Mouse (Mus musculus): Measurements from ENCODE around the gene Cog5. TPM values are rescaled to one million over a fixed set of nuclear protein-coding genes. Genes with fewer than 3 reads are reported as not detected.
A peak's percentile ranks its signal among the peaks of the same experiment; 100 is the strongest.

Cog5 gene
- total RNA-seq, 2 experiments from 2014 or later = 33.4 to 33.9 TPM

- DNase-seq (ENCODE audit: low spot score) = no peak
Measured at GRCm38 (mm10) chr12:31890685-31891084, 236.0 kb downstream of the Cog5 start.

GRCm38 (mm10) chr12:31892079-31892478, 237.4 kb downstream of the Cog5 start:
- no peak for DNase-seq (ENCODE audit: low spot score)

- no peak for DNase-seq (ENCODE audit: low spot score)
Measured at GRCm38 (mm10) chr12:31892771-31893170, 238.1 kb downstream of the Cog5 start.

GRCm38 (mm10) chr12:31895095-31895734, 240.5 kb downstream of the Cog5 start:
- no peak for DNase-seq (ENCODE audit: low spot score)

GRCm38 (mm10) chr12:31895888-31896287, 241.2 kb downstream of the Cog5 start:
- no peak for DNase-seq (ENCODE audit: low spot score)

- DNase-seq (ENCODE audit: low spot score) = no peak
Measured at GRCm38 (mm10) chr12:31896295-31896694, 241.6 kb downstream of the Cog5 start.

- no peak for DNase-seq (ENCODE audit: low spot score)
Measured at GRCm38 (mm10) chr12:31896986-31897385, 242.3 kb downstream of the Cog5 start.

GRCm38 (mm10) chr12:31897456-31897855, 242.8 kb downstream of the Cog5 start:
- DNase-seq (ENCODE audit: low spot score) = no peak

- no peak for DNase-seq (ENCODE audit: low spot score)
Measured at GRCm38 (mm10) chr12:31900391-31900914, 245.8 kb downstream of the Cog5 start.

GRCm38 (mm10) chr12:31905696-31906551, 251.3 kb downstream of the Cog5 start:
- DNase-seq (ENCODE audit: low spot score) = no peak

GRCm38 (mm10) chr12:31907436-31907835, 252.8 kb downstream of the Cog5 start:
- DNase-seq (ENCODE audit: low spot score) = no peak

GRCm38 (mm10) chr12:31912966-31913551, 258.4 kb downstream of the Cog5 start:
- no peak for DNase-seq (ENCODE audit: low spot score)

GRCm38 (mm10) chr12:31913614-31914013, 258.9 kb downstream of the Cog5 start:
- peak; percentile 65 for DNase-seq (ENCODE audit: low spot score)

GRCm38 (mm10) chr12:31916691-31917090, 262.0 kb downstream of the Cog5 start:
- peak; percentile 31 for DNase-seq (ENCODE audit: low spot score)

GRCm38 (mm10) chr12:31917245-31917644, 262.6 kb downstream of the Cog5 start:
- peak; percentile 79 for DNase-seq (ENCODE audit: low spot score)

- no peak for DNase-seq (ENCODE audit: low spot score)
Measured at GRCm38 (mm10) chr12:31920464-31921405, 266.1 kb downstream of the Cog5 start.

GRCm38 (mm10) chr12:31924135-31924534, 269.5 kb downstream of the Cog5 start:
- DNase-seq (ENCODE audit: low spot score) = no peak

- no peak for DNase-seq (ENCODE audit: low spot score)
Measured at GRCm38 (mm10) chr12:31925343-31925742, 270.7 kb downstream of the Cog5 start.

- peak; percentile 76 for DNase-seq (ENCODE audit: low spot score)
Measured at GRCm38 (mm10) chr12:31926661-31927061, 272.0 kb downstream of the Cog5 start.

- no peak for DNase-seq (ENCODE audit: low spot score)
Measured at GRCm38 (mm10) chr12:31928498-31928897, 273.8 kb downstream of the Cog5 start.

- DNase-seq (ENCODE audit: low spot score) = no peak
Measured at GRCm38 (mm10) chr12:31931818-31932217, 277.1 kb downstream of the Cog5 start.

Measured in gastrocnemius, adult 18-20 months (tissue).